ENCODE assay signal across 8 mouse cellular contexts in the genomic region with DNA sequence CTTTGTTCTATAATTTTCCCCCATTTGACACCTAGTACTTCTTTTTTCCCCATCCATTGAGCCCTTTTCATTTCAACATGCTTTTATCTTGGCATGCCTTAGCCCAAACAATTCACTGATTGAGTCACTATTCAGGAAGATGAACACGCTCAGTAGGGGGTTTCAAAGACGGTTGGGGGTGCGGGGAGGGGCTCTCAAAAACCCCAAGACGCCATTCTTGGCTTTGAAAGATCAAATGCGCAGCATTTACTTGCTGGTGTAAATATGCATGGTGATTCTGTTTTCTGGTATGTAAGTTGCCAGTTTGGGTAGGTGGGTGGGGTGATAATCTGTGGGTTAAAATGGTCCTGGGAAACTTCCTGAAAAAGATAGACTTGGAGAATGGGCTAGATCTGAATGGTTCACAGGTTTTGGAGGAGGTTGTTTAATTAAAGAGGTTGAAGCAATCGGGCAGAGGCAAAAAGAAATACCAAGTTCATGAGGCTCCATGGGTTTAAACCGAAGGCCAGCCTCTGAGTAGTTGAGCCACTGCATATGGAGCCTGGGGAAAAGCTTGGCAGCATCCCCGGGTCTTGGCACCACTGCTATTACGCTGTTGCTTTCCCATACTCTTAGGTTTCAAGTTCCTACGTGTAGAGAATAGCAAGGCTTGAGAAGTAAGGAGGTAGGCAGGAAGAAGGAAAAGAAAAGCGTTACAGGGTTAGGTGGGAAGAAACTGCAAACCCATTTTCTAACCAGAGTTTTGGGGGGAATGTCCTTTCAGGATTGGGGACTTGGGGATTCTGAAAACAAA. TPM values are rescaled to one million over a fixed set of nuclear protein-coding genes. Genes with fewer than 3 reads are reported as not detected.
A peak's percentile ranks its signal among the peaks of the same experiment; 100 is the strongest.
DNase-seq lines count a peak whose midpoint lies in the region; ATAC-seq and TF ChIP-seq lines count a peak whose summit lies in the region.

No protein-coding gene starts in this region.

- peaks cover 11% of the 10 kb centered on the region for H3K4me1 ChIP-seq in limb, embryonic 12.5 days (replicated peaks)

- H3K9me3 ChIP-seq in limb, embryonic 12.5 days, result no peaks in the 10 kb centered on the region

- no peak for TF ChIP-seq CTCF in gastrocnemius, adult 2 months (IDR thresholded peaks at IDR 0.05)

- no peak overlapping the region for H3K9ac ChIP-seq in limb, embryonic 12.5 days (replicated peaks)

- peak overlapping the region; percentile 81 for H3K4me3 ChIP-seq in gastrocnemius, adult 2 months
- H3K4me3 ChIP-seq in limb, embryonic 12.5 days (replicated peaks), result peak overlapping the region; percentile 61

- H3K36me3 ChIP-seq in limb, embryonic 12.5 days, result no peaks in the 10 kb centered on the region

- H3K4me2 ChIP-seq in limb, embryonic 12.5 days, result peak overlapping the region; percentile 75

- peak; percentile 18 for DNase-seq in adrenal gland, postnatal 14 days
- no peak for DNase-seq in adrenal gland, adult 2 months
- DNase-seq in thymus, postnatal 25 days, result peak; percentile 1
- DNase-seq in thymus, postnatal 0 days (ENCODE audit: low spot score), result no peak
- DNase-seq in gastrocnemius, adult 2 months, result peak; percentile 54
- DNase-seq in right cerebral cortex, adult 2 months (ENCODE audit: low spot score in 2 of 2), result peak; percentile 4 to 5
- no peak for DNase-seq in urinary bladder, adult 2 months (ENCODE audit: low spot score)

- ATAC-seq in limb, embryonic 12.5 days (ENCODE audit: insufficient number of reproducible peaks, insufficient read depth, low FRiP score, low TSS enrichment, low read depth), result no peak

- WGBS in limb, embryonic 12.5 days, result 41% methylated on average over 11 of the region's 11 CpGs

- H3K27ac ChIP-seq in gastrocnemius, adult 2 months, result peak overlapping the region; percentile 93
- no peak overlapping the region for H3K27ac ChIP-seq in limb, embryonic 12.5 days

- intact Hi-C loops in gastrocnemius, adult 2 months (cut with DNase I), result loop anchor here (10.0 kb wide), 2 partner anchors 169 to 211 kb away; no protein-coding TSS in a partner anchor

- peaks cover 32% of the 10 kb centered on the region for H3K27me3 ChIP-seq in limb, embryonic 12.5 days

RNA-seq across cellular contexts. Expression of a gene that starts 1.6 kb away (rescaled TPM):
- total RNA-seq in adrenal gland, postnatal 14 days (2021), result 10.9 and 12.5 TPM in 2 replicates
- 10 to 100 TPM; 13.6 to 19.7 TPM for total RNA-seq in adrenal gland, adult 2 months (2021)
- polyA plus RNA-seq in adrenal gland, adult 2 months (2012; rRNA removed), result 8.3 and 8.5 TPM in 2 replicates
- polyA plus RNA-seq in thymus, postnatal 0 days (2015; fragmentation: Nextera tagmentation; extraction: Ambion mirVana), result 1.9 and 2.3 TPM in 2 replicates
- 10 to 100 TPM; 10.9 to 12.0 TPM for total RNA-seq in gastrocnemius, adult 2 months (2021)
- polyA plus RNA-seq in limb, embryonic 12.5 days (2016; fragmentation: Nextera tagmentation; extraction: Ambion mirVana), result 2.9 and 3.7 TPM in 2 replicates
- 3.6 and 4.5 TPM in 2 replicates for polyA plus RNA-seq in urinary bladder, adult 2 months (2012; rRNA removed)

Comparison
In these comparisons a context has a peak if more than half of its experiments do, and no peak if none do; other contexts are left out.
1. DNase-seq: peak in adrenal gland, postnatal 14 days (single experiment), thymus, postnatal 25 days (single experiment), gastrocnemius, adult 2 months (single experiment) and right cerebral cortex, adult 2 months (2 of 2); none in adrenal gland, adult 2 months (single experiment), thymus, postnatal 0 days (single experiment) and urinary bladder, adult 2 months (single experiment).